Mouse (Mus musculus) midbrain, embryonic 12.5 days (tissue): Measurements from ENCODE around the gene Ip6k1. TPM values are rescaled to one million over a fixed set of nuclear protein-coding genes. Genes with fewer than 3 reads are reported as not detected.

Experiments
- ATAC-seq: fragments of 200-750 bp; cut with Nextera tagmentation; 2 replicates; pipeline ENCODE4 v1.8.0; 2017; ENCODE audit warnings: low read depth, moderate TSS enrichment, moderate library complexity; ENCODE audit not compliant: low FRiP score
- H3K27ac ChIP-seq: fragments of 300-500 bp; sonication (generic); replicated peaks from 2 replicates; pipeline ENCODE4 v1.5.1; 2016; ENCODE audit warnings: mild to moderate bottlenecking
- H3K27me3 ChIP-seq: fragments of 300-500 bp; sonication (generic); 2 replicates; pipeline ENCODE4 v1.6.1; 2016; ENCODE audit warnings: mild to moderate bottlenecking
- H3K36me3 ChIP-seq: fragments of 300-500 bp; sonication (generic); 2 replicates; pipeline ENCODE4 v1.6.1; 2016
- H3K4me1 ChIP-seq: fragments of 300-500 bp; sonication (generic); 2 replicates; pipeline ENCODE4 v1.6.1; 2016
- H3K4me2 ChIP-seq: fragments of 300-500 bp; sonication (generic); replicated peaks from 2 replicates; pipeline ENCODE4 v1.6.1; 2016; ENCODE audit warnings: mild to moderate bottlenecking, moderate library complexity
- H3K4me3 ChIP-seq: fragments of 300-500 bp; sonication (generic); 2 replicates; pipeline ENCODE4 v1.5.1; 2016; ENCODE audit warnings: mild to moderate bottlenecking
- H3K9ac ChIP-seq: fragments of 300-500 bp; sonication (generic); replicated peaks from 2 replicates; pipeline ENCODE4 v1.6.1; 2016; ENCODE audit warnings: mild to moderate bottlenecking, moderate library complexity
- H3K9me3 ChIP-seq: fragments of 300-500 bp; sonication (generic); 2 replicates; pipeline ENCODE4 v1.6.1; 2016; ENCODE audit warnings: mild to moderate bottlenecking
- WGBS: fragments of 180-500 bp; shearing (Covaris S2); methylation state at CpG from one replicate; pipeline ENCODE4 v1.1.7; 2016; 5-methylcytosine and 5-hydroxymethylcytosine counted together
- polyA plus RNA-seq: library from polyadenylated mRNA; unstranded; fragments of >200 nt; fragmentation: Nextera tagmentation; extraction: Ambion mirVana; gene quantifications from 2 replicates; pipeline ENCODE4 v1.2.1, GENCODE M21; 2016

Ip6k1 gene
- polyA plus RNA-seq, 1 experiment from 2014 or later = 94.2 TPM

DNA sequence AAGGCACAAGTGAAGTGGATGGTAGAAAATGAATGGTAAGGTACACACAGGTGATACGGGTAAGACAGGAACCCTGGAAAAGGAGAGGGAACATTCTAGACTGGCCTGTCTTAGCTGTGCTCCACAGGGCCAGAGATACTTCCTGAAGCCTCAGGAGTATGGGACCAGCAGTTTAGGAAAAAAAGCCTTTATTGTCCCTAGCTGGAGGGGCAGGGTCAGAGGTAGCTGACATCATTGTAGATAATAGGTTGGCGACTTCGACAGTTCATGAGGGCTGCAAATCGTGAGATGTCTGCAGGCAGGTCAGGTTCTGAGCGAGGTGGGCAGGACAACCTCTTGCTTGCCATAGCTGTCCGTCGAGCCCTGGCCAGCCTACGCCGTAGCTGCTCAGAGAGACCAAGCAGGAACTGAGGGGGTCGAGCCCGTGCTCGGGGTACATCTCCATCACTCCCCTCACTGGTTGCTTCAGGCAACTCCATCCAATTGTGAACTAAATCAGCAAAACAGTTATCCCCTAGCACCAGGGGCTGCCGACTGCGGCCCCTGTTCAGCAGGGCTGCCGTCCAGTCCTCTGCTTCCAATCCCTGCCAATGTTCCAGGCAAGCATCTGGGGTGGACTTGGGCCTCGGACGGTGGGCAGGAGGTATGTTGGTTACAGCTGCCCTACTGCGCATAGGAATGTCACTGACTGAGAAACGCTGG is 18.1 kb upstream of the Ip6k1 start:
- H3K9ac ChIP-seq = peak overlapping the region; percentile 21; the same call in 1 of the 2 replicates
- 79% methylated on average over 19 of the region's 19 CpGs for WGBS
- H3K4me1 ChIP-seq = peaks cover 37% of the 10 kb centered on the region
- H3K27me3 ChIP-seq = peaks cover 34% of the 10 kb centered on the region
- H3K4me2 ChIP-seq = peak overlapping the region; percentile 90
- H3K4me3 ChIP-seq = peak overlapping the region; percentile 68; the same call in 1 of the 2 replicates
- ATAC-seq = no peak
- no peaks in the 10 kb centered on the region for H3K36me3 ChIP-seq
- peak overlapping the region; percentile 2; the same call in 1 of the 2 replicates for H3K27ac ChIP-seq
- no peaks in the 10 kb centered on the region for H3K9me3 ChIP-seq

GRCm38 (mm10) chr9:107984754-107985055 is 17.6 kb upstream of the Ip6k1 start:
- WGBS = 65% methylated on average over 9 of the region's 9 CpGs
- no peaks in the 10 kb centered on the region for H3K9me3 ChIP-seq
- H3K27ac ChIP-seq = no peak overlapping the region
- H3K4me2 ChIP-seq = peak overlapping the region; percentile 90
- no peaks in the 10 kb centered on the region for H3K36me3 ChIP-seq
- peaks cover 37% of the 10 kb centered on the region for H3K4me1 ChIP-seq
- H3K27me3 ChIP-seq = peaks cover 34% of the 10 kb centered on the region
- peak overlapping the region; percentile 21; the same call in 1 of the 2 replicates for H3K9ac ChIP-seq
- peak overlapping the region; percentile 68 for H3K4me3 ChIP-seq
- no peak for ATAC-seq

GRCm38 (mm10) chr9:107985131-107986119 is 16.9 kb upstream of the Ip6k1 start, which contains the start of gene Inka1:
TSS of gene Inka1 (minus strand) at chr9:107985879.
- H3K9me3 ChIP-seq = no peaks in the 10 kb centered on the region
- WGBS = under 1% methylated on average over 58 of the region's 58 CpGs
- peak; percentile 75 for ATAC-seq
- peak within 1 kb of the TSS; percentile 90 for H3K4me2 ChIP-seq
- peak within 1 kb of the TSS; percentile 68 for H3K4me3 ChIP-seq
- H3K36me3 ChIP-seq = no peaks in the 10 kb centered on the region
- H3K27ac ChIP-seq = 0 out of 2 replicates have a peak within 1 kb of the TSS, but pooled peaks have one; percentile 30
- peak within 1 kb of the TSS; percentile 54 for H3K9ac ChIP-seq
- peaks cover 37% of the 10 kb centered on the region for H3K4me1 ChIP-seq
- peaks cover 34% of the 10 kb centered on the region for H3K27me3 ChIP-seq

DNA sequence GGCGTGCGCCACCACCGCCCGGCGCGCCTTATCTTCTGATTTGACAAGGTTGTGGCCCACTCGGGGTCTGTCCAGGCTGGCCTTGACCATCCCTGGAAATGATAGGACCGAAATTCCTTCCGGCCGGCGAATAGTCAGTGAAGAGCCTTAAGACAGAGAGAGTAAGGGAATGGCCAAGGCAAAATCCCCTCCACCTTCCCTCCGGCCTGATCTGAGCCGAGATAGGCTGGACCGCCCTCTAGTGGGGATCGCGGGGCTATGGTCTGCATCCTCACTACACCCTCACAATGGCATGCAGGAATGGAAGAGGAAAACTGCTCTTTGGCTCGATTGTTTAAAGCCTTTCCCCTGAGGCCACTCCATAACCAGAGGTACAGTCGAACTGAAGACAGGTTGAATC is 15.9 kb upstream of the Ip6k1 start:
- Histone ChIP-seq H3K4me2 (peak overlapping the region; percentile 90), H3K9ac (no peak overlapping the region), H3K4me3 (peak overlapping the region; percentile 68), H3K9me3 (no peaks in the 10 kb centered on the region), H3K36me3 (no peaks in the 10 kb centered on the region), H3K27ac (no peak overlapping the region), H3K4me1 (peaks cover 37% of the 10 kb centered on the region), H3K27me3 (peaks cover 34% of the 10 kb centered on the region)
- ATAC-seq = peak; percentile 66
- 6% methylated on average over 18 of the region's 18 CpGs for WGBS

- Histone ChIP-seq H3K9me3 (no peaks in the 10 kb centered on the region), H3K36me3 (no peaks in the 10 kb centered on the region), H3K9ac (no peak overlapping the region), H3K4me2 (no peak overlapping the region), H3K4me1 (peaks cover 24% of the 10 kb centered on the region), H3K27ac (no peak overlapping the region), H3K4me3 (no peak overlapping the region), H3K27me3 (peaks cover 30% of the 10 kb centered on the region)
- no peak for ATAC-seq
- WGBS = 86% methylated on average over 3 of the region's 3 CpGs
These were observed 14.4 kb upstream of the Ip6k1 start for GRCm38 (mm10) chr9:107987950-107988349.

- Histone ChIP-seq H3K4me1 (no peaks in the 10 kb centered on the region), H3K4me2 (no peak within 1 kb of the TSS), H3K36me3 (no peaks in the 10 kb centered on the region), H3K9ac (no peak within 1 kb of the TSS), H3K4me3 (no peak within 1 kb of the TSS), H3K9me3 (no peaks in the 10 kb centered on the region), H3K27me3 (no peaks in the 10 kb centered on the region; the same call in 1 of the 2 replicates), H3K27ac (no peak within 1 kb of the TSS)
- WGBS = 66% methylated on average over 2 of the region's 2 CpGs
- ATAC-seq = no peak
These were observed 10.1 kb upstream of the Ip6k1 start, which contains the start of gene Cdhr4 for GRCm38 (mm10) chr9:107992197-107992596. TSS of gene Cdhr4 (plus strand) at chr9:107992497.

GRCm38 (mm10) chr9:107993013-107993412 is 9.3 kb upstream of the Ip6k1 start:
- Histone ChIP-seq H3K36me3 (no peaks in the 10 kb centered on the region), H3K4me1 (no peaks in the 10 kb centered on the region), H3K9ac (no peak overlapping the region), H3K27ac (no peak overlapping the region), H3K9me3 (no peaks in the 10 kb centered on the region), H3K4me2 (no peak overlapping the region), H3K27me3 (no peaks in the 10 kb centered on the region; the same call in 1 of the 2 replicates), H3K4me3 (no peak overlapping the region)
- 80% methylated on average over 11 of the region's 11 CpGs for WGBS
- no peak for ATAC-seq

- no peak overlapping the region for H3K27ac ChIP-seq
- H3K4me2 ChIP-seq = no peak overlapping the region
- no peaks in the 10 kb centered on the region; the same call in 1 of the 2 replicates for H3K27me3 ChIP-seq
- H3K36me3 ChIP-seq = no peaks in the 10 kb centered on the region
- no peak overlapping the region for H3K4me3 ChIP-seq
- H3K9me3 ChIP-seq = no peaks in the 10 kb centered on the region
- H3K4me1 ChIP-seq = no peaks in the 10 kb centered on the region
- no peak for ATAC-seq
- H3K9ac ChIP-seq = no peak overlapping the region
- 81% methylated on average over 2 of the region's 2 CpGs for WGBS
These were observed 7.8 kb upstream of the Ip6k1 start for GRCm38 (mm10) chr9:107994464-107994863.

DNA sequence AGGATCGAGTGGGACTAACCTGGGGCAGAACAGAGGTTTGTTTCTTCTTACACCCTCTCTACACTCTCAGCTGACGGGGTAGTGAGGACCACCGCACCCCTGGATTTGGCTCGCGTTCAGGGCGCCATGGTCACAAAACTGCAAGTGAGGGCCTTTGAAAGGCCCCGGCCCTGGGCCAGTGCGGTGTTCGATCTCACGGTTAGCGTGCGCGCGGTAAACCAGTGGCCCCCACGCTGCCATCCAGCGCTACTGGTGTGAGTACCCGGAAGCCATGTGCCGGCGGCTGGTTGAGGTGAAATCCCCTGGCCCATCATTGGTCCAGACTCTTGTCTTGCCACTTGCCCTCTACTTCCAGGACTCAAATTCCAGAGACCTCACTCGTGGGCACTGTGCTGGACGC is 6.8 kb upstream of the Ip6k1 start:
- H3K36me3 ChIP-seq = no peaks in the 10 kb centered on the region
- H3K27me3 ChIP-seq = no peaks in the 10 kb centered on the region; the same call in 1 of the 2 replicates
- 95% methylated on average over 21 of the region's 21 CpGs for WGBS
- H3K9ac ChIP-seq = no peak overlapping the region
- H3K4me2 ChIP-seq = no peak overlapping the region
- H3K27ac ChIP-seq = no peak overlapping the region
- H3K4me1 ChIP-seq = no peaks in the 10 kb centered on the region
- H3K4me3 ChIP-seq = no peak overlapping the region
- H3K9me3 ChIP-seq = no peaks in the 10 kb centered on the region
- ATAC-seq = no peak

DNA sequence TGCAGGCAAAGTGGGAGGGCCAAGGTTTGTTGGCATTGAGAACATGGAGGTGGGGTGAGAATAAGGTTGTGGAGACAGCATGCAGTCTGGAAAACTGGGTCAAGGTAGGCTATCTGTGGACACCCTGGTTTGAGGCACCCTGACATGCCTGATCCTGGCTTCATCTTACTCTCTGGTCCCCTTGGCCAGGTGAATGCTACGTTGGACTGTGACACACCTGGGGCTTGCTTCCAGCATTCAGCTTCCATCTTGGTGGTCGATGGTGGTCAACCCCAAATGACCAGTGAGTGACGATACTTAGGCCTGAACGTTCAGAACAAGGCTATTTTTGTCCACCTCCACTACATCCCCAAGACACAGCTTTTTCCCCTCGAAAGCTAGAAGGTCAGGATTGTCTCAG is 6.3 kb upstream of the Ip6k1 start, which contains the start of gene Gm20662:
TSS of gene Gm20662 (plus strand) at position 301 of the 400 bp plus-strand sequence.
- no peaks in the 10 kb centered on the region; the same call in 1 of the 2 replicates for H3K27me3 ChIP-seq
- no peak within 1 kb of the TSS for H3K27ac ChIP-seq
- no peak within 1 kb of the TSS for H3K9ac ChIP-seq
- H3K4me3 ChIP-seq = no peak within 1 kb of the TSS
- 87% methylated on average over 5 of the region's 5 CpGs for WGBS
- no peak within 1 kb of the TSS for H3K4me2 ChIP-seq
- ATAC-seq = no peak
- no peaks in the 10 kb centered on the region for H3K9me3 ChIP-seq
- H3K4me1 ChIP-seq = no peaks in the 10 kb centered on the region
- H3K36me3 ChIP-seq = no peaks in the 10 kb centered on the region

DNA sequence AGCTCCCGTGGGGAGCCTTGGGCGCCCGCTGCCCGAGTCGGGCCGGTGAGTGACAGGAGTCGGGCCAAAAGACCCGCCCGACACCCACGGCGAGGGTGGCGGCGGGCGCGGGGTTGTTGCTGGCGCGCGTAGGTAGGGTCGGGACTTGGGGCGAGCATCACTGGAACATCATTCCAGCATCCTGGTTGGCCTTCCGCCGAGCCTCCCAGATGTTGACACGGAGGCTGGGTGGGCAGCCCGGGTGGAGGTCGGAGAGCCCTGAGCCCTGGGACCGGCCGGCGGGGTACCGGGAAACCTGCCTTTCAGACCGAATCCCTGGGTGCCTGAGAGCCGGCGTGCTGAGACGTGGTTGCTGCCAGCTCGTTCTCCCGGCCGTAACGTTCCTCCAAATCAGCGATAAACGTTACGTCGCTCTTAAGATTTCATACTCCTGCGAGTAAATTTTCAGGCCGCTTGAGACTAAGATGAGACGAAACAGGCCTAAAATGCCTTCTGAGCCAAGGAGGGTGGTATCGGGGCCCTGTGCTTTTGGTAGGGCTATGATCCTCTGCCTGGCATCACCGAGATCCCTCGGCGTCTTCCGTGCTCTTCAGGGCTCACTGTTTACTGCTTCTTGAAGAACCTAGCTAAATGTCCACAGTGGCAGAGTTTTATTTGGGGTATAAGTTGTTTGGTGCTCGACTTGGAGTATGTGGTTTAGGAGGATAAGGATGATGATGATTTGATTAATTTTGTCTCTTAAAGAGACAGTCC is 653 bp downstream of the Ip6k1 start:
- H3K27me3 ChIP-seq = no peaks in the 10 kb centered on the region; the same call in 1 of the 2 replicates

More for the DNA sequence above, 653 bp downstream of the Ip6k1 start:
- Histone ChIP-seq H3K9me3 (no peaks in the 10 kb centered on the region), H3K4me3 (peak overlapping the region; percentile 96), H3K4me2 (peak overlapping the region; percentile 86), H3K27ac (peak overlapping the region; percentile 92), H3K4me1 (peaks cover 28% of the 10 kb centered on the region), H3K9ac (peak overlapping the region; percentile 94), H3K36me3 (no peaks in the 10 kb centered on the region)
- peak; percentile 73; the same call in 1 of the 2 replicates for ATAC-seq
- WGBS = under 1% methylated on average over 48 of the region's 50 CpGs
